Mouse (Mus musculus) liver, embryonic 14.5 days (tissue): ENCODE results near the gene Napepld. TPM values are rescaled to one million over a fixed set of nuclear protein-coding genes. Genes with fewer than 3 reads are reported as not detected.

Experiments
- ATAC-seq: fragments of 200-750 bp; cut with Nextera tagmentation; 2 replicates; pipeline ENCODE4 v1.8.0; 2017; ENCODE audit warnings: moderate number of reproducible peaks, mild to moderate bottlenecking, moderate library complexity; ENCODE audit not compliant: insufficient read depth
- DNase-seq, 3 experiments: peaks; one replicate each; pipeline ENCODE4 v3.0.0-alpha.2; 2012 to 2013; ENCODE audit warnings: low read depth in 3 of 3, low spot score in 3 of 3
- H3K27ac ChIP-seq: fragments of 300-500 bp; sonication (generic); 2 replicates; pipeline ENCODE4 v1.5.1; 2014; ENCODE audit warnings: moderate library complexity, mild to moderate bottlenecking, control low read depth, inconsistent platforms
- H3K27me3 ChIP-seq: fragments of 300-500 bp; sonication (generic); 2 replicates; pipeline ENCODE4 v1.6.1; 2014; ENCODE audit warnings: mild to moderate bottlenecking, low read length, moderate library complexity; ENCODE audit not compliant: control insufficient read depth, insufficient read depth
- H3K36me3 ChIP-seq: fragments of 300-500 bp; sonication (generic); replicated peaks from 2 replicates; pipeline ENCODE4 v1.6.1; 2014; ENCODE audit warnings: low read depth; ENCODE audit not compliant: control insufficient read depth, insufficient read depth
- H3K4me1 ChIP-seq, 2 experiments: fragments of 200-500 bp in 1 of 2; fragments of 300-500 bp in 1 of 2; sonication (generic) in 1 of 2; replicated peaks; 2 replicates each; pipeline ENCODE4 v1.6.1; 2012 to 2014; ENCODE audit warnings: antibody characterized with exemption in 1 of 2, inconsistent platforms in 1 of 2, low read length in 1 of 2; ENCODE audit not compliant: control insufficient read depth in 2 of 2, insufficient read depth in 2 of 2
- H3K4me2 ChIP-seq: fragments of 300-500 bp; sonication (generic); 2 replicates; pipeline ENCODE4 v1.6.1; 2014; ENCODE audit warnings: low read depth, mild to moderate bottlenecking, control low read depth, moderate library complexity
- H3K4me3 ChIP-seq, 2 experiments: fragments of 200-500 bp in 1 of 2; fragments of 300-500 bp in 1 of 2; sonication (generic) in 1 of 2; 2 replicates each; pipeline ENCODE4 v1.5.1; 2012 to 2014; ENCODE audit warnings: low read depth in 2 of 2, low read length in 2 of 2, mild to moderate bottlenecking in 2 of 2, control low read depth in 1 of 2, inconsistent platforms in 1 of 2, moderate library complexity in 1 of 2; ENCODE audit not compliant: insufficient read depth in 1 of 2
- H3K9ac ChIP-seq: fragments of 300-500 bp; sonication (generic); replicated peaks from 2 replicates; pipeline ENCODE4 v1.6.1; 2014; ENCODE audit warnings: mild to moderate bottlenecking, control low read depth, moderate library complexity
- H3K9me3 ChIP-seq: fragments of 300-500 bp; sonication (generic); 2 replicates; pipeline ENCODE4 v1.6.1; 2016; ENCODE audit warnings: low read length, mixed read lengths; ENCODE audit not compliant: control insufficient read depth
- CTCF ChIP-seq: IDR thresholded peaks from 2 replicates; pipeline ENCODE4 v1.5.1; 2016; ENCODE audit warnings: antibody characterized with exemption, low read depth, control low read depth
- EP300 ChIP-seq: IDR thresholded peaks from 2 replicates; pipeline ENCODE4 v1.6.1; 2016; ENCODE audit warnings: antibody characterized with exemption, low read depth
- WGBS: fragments of 180-500 bp; shearing (Covaris S2); extraction: QIAGEN DNeasy Blood & Tissue Kit; methylation state at CpG from one replicate; pipeline ENCODE4 v1.1.7; 2014; ENCODE audit not compliant: insufficient replicate concordance; 5-methylcytosine and 5-hydroxymethylcytosine counted together
- polyA plus RNA-seq, 2 experiments: library from polyadenylated mRNA; depleted of rRNA in 1 of 2; stranded (reverse) in 1 of 2; unstranded in 1 of 2; fragments of >200 nt; fragmentation: Nextera tagmentation in 1 of 2; extraction: Ambion mirVana in 1 of 2; gene quantifications; 2 replicates each; pipeline versions ENCODE4 v1.2.1 to v1.2.3; 2012 to 2014

Gene Napepld
- polyA plus RNA-seq, 2 experiments, result 1.3 to 1.8 TPM

DNA sequence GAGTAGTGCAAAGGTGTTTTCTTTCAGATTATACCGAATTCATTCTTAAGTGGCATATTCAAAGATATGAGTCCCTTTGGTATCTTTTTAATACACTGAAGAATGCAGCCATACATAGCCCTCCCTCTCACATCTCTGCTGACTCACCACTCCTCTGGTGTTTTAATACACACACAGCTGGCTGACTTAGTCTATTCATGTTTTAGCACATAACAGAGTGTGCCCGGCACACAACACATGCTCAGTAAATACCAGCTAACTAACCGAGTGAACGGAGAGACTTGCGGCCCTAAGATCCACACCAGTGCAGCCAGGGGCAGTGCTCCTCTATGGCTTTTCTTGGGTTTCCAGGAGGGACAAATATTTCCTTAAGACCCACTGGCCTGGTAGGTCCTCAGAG, 20.3 kb downstream of the Napepld start:
- no peak for TF ChIP-seq EP300
- Histone ChIP-seq H3K27ac (no peak overlapping the region), H3K36me3 (no peaks in the 10 kb centered on the region), H3K27me3 (no peaks in the 10 kb centered on the region), H3K4me1 (no peaks in the 10 kb centered on the region; a peak in 2 of 4 replicates), H3K9ac (no peak overlapping the region), H3K4me3 (no peak overlapping the region), H3K9me3 (no peaks in the 10 kb centered on the region), H3K4me2 (no peak overlapping the region)
- no peak for DNase-seq
- no peak for ATAC-seq
- WGBS, result 63% methylated on average over 5 of the region's 5 CpGs

- DNase-seq (no peak), ATAC-seq (no peak)
- Histone ChIP-seq H3K36me3 (no peaks in the 10 kb centered on the region), H3K9me3 (no peaks in the 10 kb centered on the region), H3K4me2 (no peak overlapping the region), H3K27ac (no peak overlapping the region), H3K9ac (no peak overlapping the region), H3K4me3 (no peak overlapping the region), H3K27me3 (no peaks in the 10 kb centered on the region), H3K4me1 (no peaks in the 10 kb centered on the region; a peak in 2 of 4 replicates)
- TF ChIP-seq EP300, result no peak
- no peak for TF ChIP-seq CTCF
- 76% methylated on average over 4 of the region's 4 CpGs for WGBS
These were observed 21.2 kb downstream of the Napepld start for GRCm38 (mm10) chr5:21680029-21680428.

- H3K9ac ChIP-seq, result no peak overlapping the region
- no peaks in the 10 kb centered on the region for H3K9me3 ChIP-seq
- no peaks in the 10 kb centered on the region for H3K36me3 ChIP-seq
- no peak for ATAC-seq
- no peaks in the 10 kb centered on the region for H3K27me3 ChIP-seq
- H3K27ac ChIP-seq, result no peak overlapping the region
- H3K4me2 ChIP-seq, result no peak overlapping the region
- H3K4me3 ChIP-seq, result no peak overlapping the region
- peaks cover 3 to 4% of the 10 kb centered on the region in 2 experiments for H3K4me1 ChIP-seq
- DNase-seq, result no peak
- TF ChIP-seq CTCF, result no peak
- no peak for TF ChIP-seq EP300
- 82% methylated on average over 9 of the region's 9 CpGs for WGBS
These were observed 22.8 kb downstream of the Napepld start for GRCm38 (mm10) chr5:21678363-21678762.

GRCm38 (mm10) chr5:21677939-21678338, 23.3 kb downstream of the Napepld start:
- no peak overlapping the region for H3K4me2 ChIP-seq
- 76% methylated on average over 6 of the region's 6 CpGs for WGBS
- DNase-seq (no peak), ATAC-seq (no peak)
- H3K9me3 ChIP-seq, result no peaks in the 10 kb centered on the region
- TF ChIP-seq CTCF, result no peak
- TF ChIP-seq EP300, result no peak
- no peaks in the 10 kb centered on the region for H3K27me3 ChIP-seq
- H3K9ac ChIP-seq, result no peak overlapping the region
- H3K36me3 ChIP-seq, result no peaks in the 10 kb centered on the region
- no peak overlapping the region for H3K27ac ChIP-seq
- H3K4me3 ChIP-seq, result no peak overlapping the region
- H3K4me1 ChIP-seq, result peaks cover 5 to 6% of the 10 kb centered on the region in 2 experiments

- no peak overlapping the region for H3K27ac ChIP-seq
- WGBS, result 89% methylated on average over 23 of the region's 23 CpGs
- no peak for DNase-seq
- H3K9ac ChIP-seq, result no peak overlapping the region
- TF ChIP-seq EP300 (no peak), CTCF (no peak)
- no peak overlapping the region for H3K4me3 ChIP-seq
- peaks cover 7 to 8% of the 10 kb centered on the region in 2 experiments for H3K4me1 ChIP-seq
- H3K4me2 ChIP-seq, result no peak overlapping the region
- ATAC-seq, result no peak
- no peaks in the 10 kb centered on the region for H3K9me3 ChIP-seq
- no peaks in the 10 kb centered on the region for H3K27me3 ChIP-seq
- H3K36me3 ChIP-seq, result no peaks in the 10 kb centered on the region
These were observed 25.7 kb downstream of the Napepld start for GRCm38 (mm10) chr5:21675494-21675893.
